Mouse (Mus musculus) spleen, adult 2 months (tissue): ENCODE measurements around the gene Rfwd3. TPM values are rescaled to one million over a fixed set of nuclear protein-coding genes. Genes with fewer than 3 reads are reported as not detected.
"Not testable (repeated sequence)": the region's sequence is repeated elsewhere in the genome, so short reads cannot be mapped to it uniquely, and the experiment has no call there.

Experiments
- DNase-seq, 2 experiments: peaks; one replicate each; pipeline versions ENCODE4 v3.0.0 to v3.0.0-alpha.2; 2012 to 2021; ENCODE audit warnings: low spot score in 2 of 2, low read depth in 1 of 2
- H3K27ac ChIP-seq: fragments of 200-500 bp; 2 replicates; pipeline ENCODE4 v1.5.1; 2012; ENCODE audit warnings: low read length, inconsistent platforms; ENCODE audit not compliant: insufficient read depth
- H3K27me3 ChIP-seq: fragments of 200-500 bp; 2 replicates; pipeline ENCODE4 v1.6.1; 2012; ENCODE audit warnings: mild to moderate bottlenecking, moderate library complexity, low read length, inconsistent platforms; ENCODE audit not compliant: control insufficient read depth, insufficient read depth
- H3K36me3 ChIP-seq: fragments of 200-500 bp; 2 replicates; pipeline ENCODE4 v1.6.1; 2012; ENCODE audit warnings: mild to moderate bottlenecking, low read length, inconsistent platforms; ENCODE audit not compliant: control insufficient read depth, insufficient read depth
- H3K4me1 ChIP-seq: fragments of 200-500 bp; 2 replicates; pipeline ENCODE4 v1.6.1; 2011; ENCODE audit warnings: inconsistent platforms; ENCODE audit not compliant: control insufficient read depth, insufficient read depth, insufficient read length
- H3K4me3 ChIP-seq: fragments of 200-500 bp; 2 replicates; pipeline ENCODE4 v1.5.1; 2011; ENCODE audit warnings: mild to moderate bottlenecking, inconsistent platforms; ENCODE audit not compliant: insufficient read depth, insufficient read length; ENCODE audit errors: extremely low read depth
- CTCF ChIP-seq: fragments of 200-500 bp; IDR thresholded peaks from 2 replicates; pipeline ENCODE4 v1.5.1; 2011; ENCODE audit warnings: mild to moderate bottlenecking, inconsistent platforms; ENCODE audit not compliant: insufficient read depth, insufficient read length, insufficient replicate concordance; ENCODE audit errors: extremely low read depth
- POLR2A ChIP-seq: fragments of 200-500 bp; IDR thresholded peaks from 2 replicates; pipeline ENCODE4 v1.6.1; 2011; ENCODE audit warnings: low read depth, low read length, inconsistent platforms
- WGBS: fragments of 180-500 bp; shearing (Covaris S2); methylation state at CpG from one replicate; pipeline ENCODE4 v1.1.7; 2018; 5-methylcytosine and 5-hydroxymethylcytosine counted together
- polyA plus RNA-seq: library from polyadenylated mRNA; depleted of rRNA; stranded (reverse); fragments of >200 nt; gene quantifications from 2 replicates; pipeline ENCODE4 v1.2.3, GENCODE M21; 2012

The Rfwd3 gene
- polyA plus RNA-seq, 1 experiment: 10.6 TPM

DNA sequence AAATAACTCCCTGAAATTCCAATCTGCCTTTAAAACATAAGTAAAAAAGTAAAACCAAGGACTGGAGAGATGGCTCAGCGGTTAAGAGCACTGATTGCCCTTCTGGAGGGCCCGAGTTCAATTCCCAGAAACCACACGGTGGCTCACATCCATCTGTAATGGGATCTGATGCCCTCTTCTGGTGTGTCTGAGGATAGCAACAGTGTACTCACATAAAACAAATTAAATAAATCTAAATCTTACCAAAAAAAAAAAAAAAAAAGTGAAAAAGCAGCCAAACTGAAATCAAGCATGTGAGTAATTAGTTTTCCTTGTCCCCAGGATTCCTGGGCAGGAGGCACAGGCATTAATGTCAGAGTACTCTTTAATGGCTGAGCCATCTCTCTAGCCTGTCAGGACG lies 36.7 kb upstream of the Rfwd3 start:
- Histone ChIP-seq H3K27ac (no peak overlapping the region), H3K27me3 (peaks cover 3% of the 10 kb centered on the region; the same call in 1 of the 2 replicates), H3K36me3 (no peaks in the 10 kb centered on the region), H3K4me3 (no peak overlapping the region), H3K4me1 (no peaks in the 10 kb centered on the region; the same call in 1 of the 2 replicates)
- TF ChIP-seq POLR2A (no peak), CTCF (no peak)
- DNase-seq: no peak
- WGBS: 75% methylated on average over 4 of the region's 4 CpGs

DNA sequence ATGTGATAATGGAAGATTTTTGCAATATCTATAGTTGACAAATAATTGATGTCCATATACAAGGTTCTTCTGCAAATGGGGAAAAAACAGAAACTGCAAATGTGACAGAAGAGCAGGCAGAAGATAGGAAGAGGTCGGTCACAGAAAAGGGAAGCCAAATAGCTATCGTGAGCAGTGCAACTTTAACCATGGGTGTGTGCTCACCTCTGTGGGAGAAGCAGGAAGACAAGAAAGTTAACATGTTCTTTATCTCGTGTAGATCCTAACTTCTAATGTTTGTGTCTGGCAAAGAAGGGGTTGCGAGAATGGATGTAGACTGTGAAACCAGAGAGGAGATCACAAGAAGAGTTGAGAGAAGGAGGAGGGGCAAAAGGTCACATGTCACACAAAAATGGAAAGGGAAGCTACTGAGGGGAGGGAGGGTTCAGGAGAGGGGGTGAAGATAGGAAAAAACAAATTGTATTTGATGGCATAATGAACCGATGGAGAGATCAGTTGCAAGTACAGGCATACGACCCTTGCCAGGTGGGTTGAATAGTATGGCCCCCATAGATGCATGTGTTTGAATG lies 25.3 kb upstream of the Rfwd3 start:
- Histone ChIP-seq H3K27me3 (no peaks in the 10 kb centered on the region), H3K27ac (no peak overlapping the region), H3K36me3 (no peaks in the 10 kb centered on the region), H3K4me1 (no peaks in the 10 kb centered on the region), H3K4me3 (no peak overlapping the region)
- WGBS: 73% methylated on average over 6 of the region's 6 CpGs
- TF ChIP-seq POLR2A (no peak), CTCF (no peak)
- no peak for DNase-seq

DNA sequence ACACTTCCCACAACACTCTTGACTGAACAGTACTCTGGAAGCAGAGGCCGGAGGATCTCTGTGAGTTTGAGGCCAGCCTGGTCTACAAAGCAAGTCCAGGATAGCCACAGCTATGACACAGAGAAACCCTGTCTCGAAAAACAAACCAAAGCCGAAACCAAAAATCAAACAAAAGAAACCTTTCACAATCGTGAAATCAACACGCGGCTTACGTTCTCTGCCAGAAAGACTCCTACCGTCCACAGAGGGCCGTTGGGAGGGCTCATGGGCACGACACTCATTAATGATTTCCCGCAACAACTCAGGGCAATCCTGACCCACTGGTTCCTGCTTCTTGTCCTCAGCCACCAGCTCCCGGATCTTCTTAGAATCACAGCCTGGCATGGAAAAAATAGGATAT lies 14.7 kb upstream of the Rfwd3 start:
- H3K4me1 ChIP-seq: no peaks in the 10 kb centered on the region
- H3K4me3 ChIP-seq: no peak overlapping the region
- H3K27me3 ChIP-seq: no peaks in the 10 kb centered on the region
- H3K27ac ChIP-seq: no peak overlapping the region
- TF ChIP-seq POLR2A (no peak), CTCF (no peak)
- DNase-seq: no peak
- WGBS: 93% methylated on average over 12 of the region's 12 CpGs
- no peaks in the 10 kb centered on the region; the same call in 1 of the 2 replicates for H3K36me3 ChIP-seq

DNA sequence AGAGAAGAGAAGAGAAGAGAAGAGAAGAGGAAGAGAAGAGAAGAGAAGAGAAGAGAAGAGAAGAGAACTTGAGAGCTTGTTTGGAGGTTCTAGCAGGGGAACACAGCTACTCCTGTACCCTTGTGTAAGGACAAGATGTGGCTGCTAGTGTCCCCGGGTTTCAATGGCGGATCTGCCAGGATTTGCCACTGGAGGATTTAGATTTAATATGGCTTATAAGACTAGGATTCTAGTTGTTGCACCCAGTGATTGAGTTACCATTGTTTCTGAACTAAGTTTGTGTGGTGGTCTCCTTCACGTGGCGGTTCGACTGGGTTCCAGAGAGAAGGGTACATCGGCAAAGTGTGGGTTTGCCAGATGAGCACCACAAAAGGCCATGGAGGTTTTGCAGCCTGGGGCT lies 13.9 kb upstream of the Rfwd3 start:
- not testable (repeated sequence) for H3K27ac ChIP-seq, H3K27me3 ChIP-seq, DNase-seq, H3K36me3 ChIP-seq, H3K4me3 ChIP-seq, H3K4me1 ChIP-seq
- WGBS: 95% methylated on average over 6 of the region's 6 CpGs

DNA sequence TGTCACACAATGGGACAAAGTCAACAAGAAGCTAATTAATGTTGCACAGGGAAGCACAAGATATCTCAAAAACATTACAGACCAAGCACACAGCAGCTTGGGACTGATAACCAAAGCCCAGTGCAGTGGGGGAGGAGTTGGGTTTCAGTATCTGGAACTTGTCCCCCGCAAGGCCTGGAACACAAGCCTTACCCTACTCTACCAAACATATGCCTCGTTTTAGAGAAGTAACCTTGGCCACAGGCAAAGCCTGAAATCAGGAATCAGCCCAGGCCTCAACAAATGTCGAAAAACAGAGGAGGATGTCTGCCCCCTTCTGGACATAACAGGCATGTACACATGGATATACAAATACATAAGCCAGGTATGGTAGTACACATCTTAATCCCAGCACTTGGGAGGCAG lies 12.7 kb upstream of the Rfwd3 start:
- 66% methylated on average over 3 of the region's 3 CpGs for WGBS
- no peak for TF ChIP-seq CTCF
- TF ChIP-seq POLR2A: no peak
- Histone ChIP-seq H3K27ac (no peak overlapping the region), H3K27me3 (no peaks in the 10 kb centered on the region), H3K4me1 (no peaks in the 10 kb centered on the region), H3K36me3 (no peaks in the 10 kb centered on the region; the same call in 1 of the 2 replicates), H3K4me3 (no peak overlapping the region)
- no peak for DNase-seq

DNA sequence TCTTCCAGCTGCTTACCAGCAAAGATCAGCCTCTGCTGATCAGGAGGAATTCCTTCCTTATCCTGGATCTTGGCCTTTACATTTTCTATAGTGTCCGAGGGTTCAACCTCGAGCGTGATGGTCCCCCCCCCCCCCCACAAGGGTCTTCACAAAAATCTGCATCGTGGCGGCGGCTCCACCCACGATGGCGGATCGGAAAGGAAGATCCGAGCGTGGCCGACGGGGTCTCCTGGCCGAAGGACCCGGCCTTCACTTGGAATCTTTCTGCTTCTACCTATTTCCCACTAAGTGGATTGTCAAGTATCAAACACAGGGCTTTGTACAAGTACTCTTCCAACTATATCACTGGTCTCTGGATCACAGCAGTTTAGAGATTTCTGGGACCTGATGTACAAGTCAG lies 10.0 kb upstream of the Rfwd3 start:
- not testable (repeated sequence) for H3K4me3 ChIP-seq, H3K4me1 ChIP-seq, H3K27me3 ChIP-seq, DNase-seq, H3K27ac ChIP-seq, H3K36me3 ChIP-seq
- 91% methylated on average over 15 of the region's 15 CpGs for WGBS

DNA sequence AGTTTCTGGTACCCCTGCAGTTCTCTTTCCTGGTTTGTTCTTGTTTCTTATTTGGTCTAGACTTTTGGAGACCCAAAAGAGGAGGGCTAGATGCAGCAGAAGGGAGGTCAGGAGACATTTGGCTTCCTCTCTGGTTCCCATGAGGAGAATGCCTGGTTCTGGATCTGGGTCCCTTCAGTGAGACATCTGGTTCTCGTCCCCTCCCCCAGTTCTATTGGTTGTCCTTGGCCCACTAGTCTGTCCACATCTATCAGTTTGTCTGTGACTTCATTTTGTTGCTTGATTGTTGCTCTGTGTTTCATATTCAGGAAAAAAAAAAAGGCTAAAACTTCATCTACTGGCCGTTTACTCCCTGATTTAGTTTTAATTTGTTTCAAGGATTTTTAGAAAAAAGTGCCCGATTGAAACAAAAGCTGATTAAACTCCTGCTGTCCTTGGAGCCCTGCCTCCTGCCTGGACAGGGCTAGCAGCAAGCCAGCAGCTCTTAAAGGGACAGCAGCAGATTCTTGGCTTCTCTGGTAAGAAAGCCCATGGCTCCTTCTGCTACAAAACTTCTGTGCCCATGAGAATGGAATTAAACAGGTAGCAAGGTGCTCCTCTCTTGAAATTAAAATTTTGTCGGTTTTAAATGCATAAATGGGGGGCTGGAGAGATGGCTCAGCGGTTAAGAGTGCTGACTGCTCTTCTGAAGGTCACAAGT lies 5.2 kb upstream of the Rfwd3 start:
- TF ChIP-seq POLR2A (no peak), CTCF (no peak)
- DNase-seq: no peak
- Histone ChIP-seq H3K4me3 (no peak overlapping the region), H3K27me3 (no peaks in the 10 kb centered on the region), H3K4me1 (no peaks in the 10 kb centered on the region), H3K36me3 (no peaks in the 10 kb centered on the region), H3K27ac (no peak overlapping the region)
- WGBS: 67% methylated on average over 5 of the region's 5 CpGs
